Mouse (Mus musculus) cerebellum, adult 9-11 months (tissue): Measurements from ENCODE around the gene Col25a1.

Experiments
- DNase-seq: peaks from one replicate; pipeline ENCODE4 v3.0.0; 2022

The Col25a1 gene

DNA sequence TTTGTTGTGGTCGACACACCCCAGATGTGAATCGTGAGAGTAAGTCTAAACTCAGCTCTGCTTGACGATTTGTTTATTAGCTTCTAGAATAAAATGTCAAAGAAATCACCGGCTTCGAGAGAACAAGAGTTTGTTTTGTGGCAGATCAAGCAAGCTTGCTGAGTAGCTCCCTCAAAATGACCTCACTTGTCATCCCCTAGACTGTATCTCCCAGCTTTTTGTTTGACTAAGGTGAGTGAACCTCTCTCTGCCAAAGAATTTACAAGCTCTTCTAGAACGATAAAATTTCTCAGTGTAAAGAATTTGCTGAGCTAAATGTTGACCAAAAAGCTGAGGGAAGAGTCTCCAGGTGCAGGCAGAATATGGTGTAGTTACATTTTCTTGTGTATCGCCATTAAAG, 125.3 kb downstream of the Col25a1 start:
- no peak for DNase-seq

DNA sequence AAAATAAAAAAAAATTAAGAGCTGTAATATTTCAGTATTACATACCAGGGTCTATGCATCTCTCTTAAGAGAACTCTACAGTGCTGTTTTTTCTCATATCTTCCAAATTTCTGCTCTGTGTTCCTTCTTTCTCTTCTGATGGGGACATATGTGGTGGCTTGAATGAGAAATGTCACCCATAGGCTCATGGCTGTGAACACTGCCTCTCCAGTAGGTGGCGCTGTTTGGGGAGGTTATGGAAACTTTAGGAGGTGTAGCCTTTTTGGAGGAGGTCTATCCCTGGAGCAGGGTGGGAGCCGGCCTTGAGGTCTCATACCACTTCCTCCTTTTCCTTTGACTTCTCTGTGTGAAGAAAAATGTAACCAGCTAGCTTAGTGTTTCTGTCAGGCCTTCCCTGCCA, 128.4 kb downstream of the Col25a1 start:
- no peak for DNase-seq

DNA sequence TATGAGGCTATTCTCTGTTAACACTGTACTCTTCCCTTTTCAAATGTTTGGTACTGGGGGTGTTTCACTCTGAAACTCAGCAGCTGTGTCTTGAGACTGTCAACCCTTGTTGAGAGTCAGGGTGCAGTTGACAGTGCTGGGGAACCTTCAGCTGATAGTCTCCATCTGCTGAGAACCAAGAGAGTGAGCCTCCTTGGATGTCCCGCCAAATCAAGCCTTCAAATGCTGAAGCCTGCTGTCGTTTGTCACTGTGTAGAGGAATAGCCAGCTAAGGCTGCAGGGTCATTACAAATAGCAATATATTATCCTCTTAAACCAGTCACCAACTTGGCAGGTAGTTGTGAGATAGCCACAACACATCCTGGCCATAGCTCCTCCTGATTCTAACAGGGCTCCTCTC, 129.0 kb downstream of the Col25a1 start:
- DNase-seq, result no peak

DNA sequence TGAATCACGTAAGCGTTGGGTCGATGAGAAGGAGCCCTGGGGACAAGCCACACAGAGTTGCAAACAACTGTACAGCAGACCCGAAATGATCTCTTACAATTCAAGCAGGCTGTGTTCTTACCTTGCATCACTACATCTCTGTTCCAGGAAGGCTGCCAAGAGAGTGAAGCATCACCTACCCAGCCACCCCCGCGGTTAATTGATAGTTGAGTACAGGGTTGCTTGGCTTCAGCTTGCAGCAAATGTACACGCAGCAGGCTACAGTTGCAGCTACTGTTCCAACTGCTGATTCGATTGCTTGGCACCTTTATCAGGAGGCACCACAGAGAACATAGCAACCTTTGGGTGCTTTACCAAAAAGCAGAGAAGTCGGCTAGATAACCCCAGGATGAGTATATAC, 133.8 kb downstream of the Col25a1 start:
- DNase-seq, result no peak

DNA sequence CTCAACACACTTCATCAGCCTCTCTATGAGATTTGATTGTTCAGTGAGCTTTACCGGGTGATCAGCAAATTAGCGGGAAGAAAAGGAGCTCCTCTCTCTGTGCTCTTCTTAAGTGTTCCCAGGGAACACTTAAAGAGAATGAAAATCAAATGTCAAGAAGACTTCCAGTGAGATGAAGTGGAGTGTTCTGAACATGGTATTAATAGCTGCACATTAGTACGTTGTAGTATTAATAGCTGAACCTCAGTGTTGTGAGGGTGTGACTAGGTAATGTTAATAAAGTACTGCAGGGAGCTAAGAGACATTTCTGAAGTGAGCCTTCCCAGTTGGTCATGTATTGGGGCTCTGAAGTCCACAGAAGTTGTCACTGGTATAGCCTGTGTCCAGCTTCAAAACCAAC, 139.2 kb downstream of the Col25a1 start:
- DNase-seq, result no peak

DNA sequence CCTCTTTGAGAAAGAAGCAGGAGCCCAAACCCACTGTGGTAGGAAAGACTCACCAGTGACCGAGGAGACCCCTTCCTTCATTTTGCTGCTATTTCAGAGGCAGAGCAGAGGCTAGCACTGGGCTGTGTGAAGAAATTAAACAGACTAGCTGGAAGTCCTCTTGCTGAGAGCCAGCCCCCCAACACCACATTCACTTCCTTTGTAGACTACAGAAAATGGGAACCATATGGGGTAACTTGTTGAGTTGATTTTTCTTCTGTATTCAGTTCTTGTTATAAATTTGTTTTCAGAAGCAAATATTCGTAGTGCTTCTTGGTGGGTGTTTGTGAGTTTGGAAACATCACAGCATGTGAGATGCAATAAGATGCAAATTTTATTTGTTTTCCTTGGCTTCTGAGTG, 142.6 kb downstream of the Col25a1 start:
- no peak for DNase-seq

DNA sequence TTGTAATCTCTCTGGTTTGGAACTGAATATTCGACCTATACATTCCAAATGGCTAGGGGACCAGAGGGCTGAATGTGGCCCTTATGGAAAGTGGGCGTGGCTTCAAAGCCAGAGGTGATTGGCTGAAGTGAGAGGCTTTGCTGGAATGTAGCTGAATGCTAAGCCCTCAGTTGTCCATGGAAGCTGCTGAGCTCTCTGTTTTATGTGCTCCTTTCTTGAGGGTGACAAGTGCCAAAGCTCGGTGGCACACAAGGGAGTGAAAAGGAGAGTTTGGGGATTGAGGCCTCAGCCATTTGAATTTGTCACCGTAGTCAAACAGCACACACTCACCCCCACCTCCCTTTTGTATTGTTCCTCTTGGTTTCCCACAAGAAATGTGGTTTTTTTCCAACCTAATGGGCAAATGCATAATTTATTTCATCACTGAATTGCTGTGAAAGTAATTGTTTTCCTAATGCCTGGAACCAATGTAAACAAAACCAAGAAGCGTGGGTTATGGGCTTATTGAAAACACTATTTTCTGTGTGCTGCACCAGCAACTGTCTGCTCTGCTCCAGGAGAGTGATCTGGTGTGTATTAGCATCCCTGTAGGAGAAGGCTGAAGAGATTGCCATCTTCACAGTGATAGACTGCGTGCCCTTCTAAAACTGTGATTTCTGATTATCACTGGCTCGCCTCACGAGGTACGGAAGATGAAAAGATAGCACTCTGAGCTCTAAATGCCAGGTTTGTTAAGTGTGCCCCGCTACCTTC, 147.2 kb downstream of the Col25a1 start:
- no peak for DNase-seq

DNA sequence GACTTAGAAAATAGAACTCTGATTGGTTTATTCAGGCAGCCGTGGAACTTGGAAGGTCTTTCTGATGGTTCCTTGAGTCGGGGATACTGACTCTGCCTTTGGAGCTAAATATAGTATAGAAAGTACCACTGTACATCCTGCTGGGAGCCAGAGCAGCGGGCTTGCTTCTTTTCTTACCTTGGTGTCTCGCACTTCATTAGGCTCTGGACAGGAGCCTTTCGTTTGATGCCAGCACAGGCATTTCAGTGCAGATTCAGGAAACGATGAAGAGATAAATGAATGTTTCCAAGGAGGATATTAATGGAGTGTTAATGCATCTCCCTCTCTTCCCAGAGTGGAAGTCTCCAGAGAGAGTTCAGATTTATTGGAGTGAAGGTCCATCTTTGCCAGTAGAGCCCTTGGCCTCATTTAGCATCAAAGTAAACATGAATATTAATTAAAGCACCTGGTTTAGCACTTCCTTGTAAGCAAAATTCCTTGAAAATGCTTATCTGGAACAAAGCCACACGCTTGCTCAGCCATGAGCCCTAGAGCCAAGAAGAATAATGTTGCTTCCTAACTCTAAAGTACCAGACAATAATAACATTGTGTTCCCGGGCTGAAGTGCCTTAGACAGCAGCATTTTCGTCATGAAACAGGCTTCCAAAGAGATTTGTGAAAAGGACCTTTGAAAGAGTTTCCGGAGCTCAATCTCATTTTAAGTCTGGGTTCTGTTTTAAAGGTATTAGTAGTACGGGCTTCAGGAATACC, 151.9 kb downstream of the Col25a1 start:
- DNase-seq, result no peak

DNA sequence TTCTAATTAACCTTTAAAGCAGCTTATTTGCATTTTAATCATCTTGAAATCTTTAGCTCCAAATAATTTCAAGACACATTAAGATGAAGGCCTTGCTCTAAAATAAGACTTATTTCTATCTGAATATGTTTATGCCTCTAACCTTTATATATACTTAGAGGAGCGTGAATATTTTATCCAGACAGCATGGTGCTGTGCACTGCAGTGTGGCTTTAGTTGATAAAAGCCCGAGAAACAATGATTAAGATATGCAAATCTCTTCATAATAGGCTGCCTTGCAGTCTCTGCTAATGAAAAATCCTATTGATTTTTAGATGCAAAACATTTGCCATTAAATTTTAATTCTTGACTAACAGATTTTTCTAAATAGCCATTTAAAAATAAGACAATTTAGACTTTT, 156.8 kb downstream of the Col25a1 start:
- DNase-seq, result no peak

DNA sequence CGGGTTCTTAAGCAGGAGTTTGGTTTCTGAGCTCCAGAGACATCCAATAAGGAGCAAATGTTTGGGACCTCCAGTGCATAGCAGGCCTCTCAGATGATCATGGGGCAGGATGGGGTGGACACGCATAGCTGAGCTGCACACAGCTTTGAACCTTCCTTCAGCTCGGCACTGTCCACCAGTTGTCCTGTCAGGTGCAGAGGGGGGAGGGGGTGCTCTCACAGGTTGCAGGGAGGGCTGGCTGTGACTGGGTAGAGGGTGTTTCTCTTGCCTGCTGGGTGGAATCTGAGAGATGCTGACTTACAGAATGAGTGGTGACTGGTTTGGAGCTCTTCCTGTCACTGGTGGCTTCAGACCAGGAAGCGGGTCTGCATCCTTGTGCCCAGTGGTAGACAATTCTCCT, 157.5 kb downstream of the Col25a1 start:
- DNase-seq, result no peak

DNA sequence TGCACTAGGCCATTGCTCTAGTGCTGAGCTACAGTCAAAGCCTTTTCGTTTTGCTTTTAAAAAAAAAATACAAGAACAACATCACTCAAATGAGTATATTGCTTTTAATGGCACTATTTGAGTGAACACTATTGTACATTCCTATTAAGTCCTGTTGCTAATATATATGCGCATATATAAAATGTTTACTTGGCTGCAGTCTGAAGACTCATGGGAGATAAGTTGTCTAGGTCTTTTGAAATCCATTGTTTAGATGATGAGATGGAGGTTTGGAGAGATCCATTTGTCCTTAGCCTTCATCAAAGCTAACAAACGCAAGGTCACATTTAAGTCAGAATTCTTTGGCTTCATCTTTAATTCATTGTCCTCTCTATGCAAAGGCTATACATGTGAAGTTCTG, 157.9 kb downstream of the Col25a1 start:
- DNase-seq, result no peak

DNA sequence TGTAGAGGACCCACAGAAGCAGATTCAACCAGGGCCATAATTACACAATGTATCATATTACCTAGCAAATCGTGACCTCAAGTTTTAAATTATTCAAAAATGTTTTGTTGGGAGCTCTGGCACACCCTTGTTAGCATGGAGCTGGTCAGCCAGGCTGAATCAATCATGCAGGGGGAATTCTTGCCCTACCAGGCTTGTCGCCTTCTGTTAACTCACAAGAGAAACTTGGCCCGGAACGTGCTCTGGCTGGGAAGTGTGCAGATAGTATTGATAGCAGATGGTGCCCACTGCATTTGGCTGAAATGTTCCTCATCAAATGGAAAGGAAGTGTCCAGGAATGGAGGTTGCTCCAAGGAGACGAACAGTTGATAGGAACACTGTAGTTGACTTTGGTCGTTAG, 158.9 kb downstream of the Col25a1 start:
- DNase-seq, result no peak

DNA sequence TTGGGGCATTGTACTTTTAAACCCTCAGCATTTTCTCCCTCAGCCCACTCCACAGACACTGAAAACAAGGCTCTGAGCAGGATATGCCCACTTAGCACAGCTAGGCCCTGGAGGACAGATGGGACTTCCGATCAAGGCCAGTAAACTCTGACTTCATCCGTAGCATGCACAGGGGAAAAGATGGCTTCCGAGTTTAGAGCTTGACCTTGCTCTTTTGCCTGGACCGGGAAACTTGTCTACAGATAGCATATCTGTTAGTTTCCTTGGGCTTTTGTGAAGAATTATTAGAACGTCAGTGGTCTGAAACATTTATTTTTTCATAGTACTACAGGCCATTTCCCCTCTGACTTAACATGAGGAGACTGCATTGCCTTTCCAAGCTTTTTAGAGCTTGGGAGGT, 159.4 kb downstream of the Col25a1 start:
- DNase-seq, result no peak

DNA sequence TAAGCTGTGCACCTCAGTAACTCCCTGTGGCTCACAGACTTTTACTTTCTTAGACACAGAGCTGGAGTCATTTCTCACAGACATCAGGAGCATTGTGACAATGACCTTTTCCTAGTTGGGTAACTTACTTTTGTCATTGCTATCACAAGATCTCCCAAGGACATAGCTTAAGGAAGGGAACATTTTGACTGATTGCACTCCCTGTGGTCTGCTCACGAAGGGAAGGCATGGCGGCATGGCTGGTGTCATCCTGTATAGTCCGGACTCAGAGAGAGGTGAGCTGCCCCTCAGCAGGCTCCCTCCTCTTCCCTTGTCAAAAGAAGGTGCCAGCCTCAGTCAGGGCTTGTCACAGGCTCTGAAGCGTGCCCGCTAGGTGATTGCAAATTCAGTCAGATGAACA, 160.6 kb downstream of the Col25a1 start:
- no peak for DNase-seq

DNA sequence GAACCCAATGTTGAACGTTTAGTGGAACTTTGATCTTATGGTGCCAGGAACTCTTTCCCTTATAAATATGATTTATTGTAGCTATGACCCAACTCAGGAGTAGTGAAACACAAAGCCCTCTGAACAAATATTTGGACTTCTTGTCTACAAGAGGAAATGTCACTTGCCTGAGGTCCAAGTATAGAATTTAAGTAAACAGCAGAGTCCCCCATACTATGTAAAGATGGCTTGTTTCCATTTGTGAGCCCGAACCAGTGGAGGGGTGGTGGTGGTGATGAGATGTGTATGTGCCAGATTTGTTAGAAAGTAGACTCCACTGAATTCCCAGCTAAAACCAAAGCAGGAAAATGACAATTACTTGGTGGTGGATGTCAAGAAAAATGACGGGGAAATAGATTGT, 169.2 kb downstream of the Col25a1 start:
- DNase-seq, result no peak

DNA sequence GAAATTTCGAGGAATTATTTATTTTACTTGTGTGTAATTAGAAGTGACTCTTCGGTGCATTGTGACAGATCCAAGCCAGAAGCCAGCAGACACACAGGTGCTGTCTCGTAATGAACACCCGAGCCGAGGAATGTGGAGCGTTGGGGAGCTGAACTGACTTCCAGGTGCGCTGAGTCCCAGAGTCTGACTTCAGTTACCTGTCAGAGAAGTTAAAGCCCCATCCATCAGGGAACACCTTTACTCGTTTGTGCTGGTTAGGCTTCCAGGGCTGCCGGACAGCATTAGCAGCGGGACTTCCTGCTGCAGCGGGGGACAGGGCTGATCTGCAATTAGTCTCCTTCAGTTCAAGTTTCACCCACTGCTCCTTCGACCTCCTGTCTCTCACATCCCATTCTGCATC, 172.3 kb downstream of the Col25a1 start:
- DNase-seq, result no peak

DNA sequence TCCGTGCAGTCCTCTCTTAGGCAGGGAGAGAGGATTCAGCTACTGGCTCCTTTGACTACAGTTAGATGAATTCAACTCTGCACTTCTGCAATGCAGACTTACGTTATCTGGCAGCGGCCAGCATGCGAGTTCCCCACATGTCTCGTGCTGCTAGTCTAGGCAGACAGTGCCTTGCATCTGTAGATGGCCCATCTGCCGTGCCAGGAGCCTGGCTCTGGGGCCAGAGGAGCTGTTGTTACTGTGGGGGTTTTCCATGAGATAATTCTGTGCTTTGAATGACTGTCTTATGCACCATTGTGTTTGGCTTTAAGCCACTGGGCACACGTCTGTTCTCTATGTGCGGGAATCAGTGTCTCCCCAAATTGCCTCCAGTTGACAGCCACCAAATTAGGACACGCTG, 173.5 kb downstream of the Col25a1 start:
- DNase-seq, result no peak

DNA sequence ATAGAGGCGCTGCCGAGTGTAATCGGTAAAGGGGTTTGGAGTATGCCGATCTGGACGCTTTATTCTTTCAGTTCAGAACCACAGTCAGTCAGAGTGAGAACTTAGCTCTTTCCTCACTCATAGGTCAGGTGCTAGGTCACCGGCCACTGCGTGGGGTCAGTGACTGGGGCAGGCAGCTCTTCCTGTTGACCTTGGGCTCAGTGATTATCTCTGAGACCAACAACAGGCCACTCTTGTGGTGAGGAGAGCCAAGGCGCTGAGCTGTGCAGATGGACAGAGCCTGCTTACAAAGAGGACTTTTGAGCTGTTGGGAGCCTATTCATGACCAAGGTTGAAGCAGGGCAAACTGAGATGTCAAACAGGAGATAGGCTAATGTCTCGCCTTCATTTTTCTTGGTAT, 174.4 kb downstream of the Col25a1 start:
- no peak for DNase-seq

DNA sequence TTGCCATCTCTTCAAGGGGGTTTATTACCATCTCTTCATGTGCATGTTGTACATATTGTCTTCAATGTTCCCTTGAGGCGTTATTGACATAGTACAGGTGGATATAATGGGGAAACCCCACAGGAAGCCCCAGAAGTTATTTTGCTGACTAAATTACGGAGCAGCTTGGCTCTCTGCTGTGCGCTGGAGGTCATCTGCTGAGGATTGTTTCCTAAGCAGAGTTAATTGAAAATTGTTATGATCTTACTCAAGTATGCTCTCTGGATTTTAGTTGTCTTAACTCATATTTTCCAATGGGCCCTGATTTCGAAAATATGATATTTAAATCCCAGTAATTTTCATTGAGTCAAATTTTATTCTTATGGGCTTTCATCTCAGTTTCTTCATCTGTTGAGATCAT, 178.0 kb downstream of the Col25a1 start:
- DNase-seq, result no peak

DNA sequence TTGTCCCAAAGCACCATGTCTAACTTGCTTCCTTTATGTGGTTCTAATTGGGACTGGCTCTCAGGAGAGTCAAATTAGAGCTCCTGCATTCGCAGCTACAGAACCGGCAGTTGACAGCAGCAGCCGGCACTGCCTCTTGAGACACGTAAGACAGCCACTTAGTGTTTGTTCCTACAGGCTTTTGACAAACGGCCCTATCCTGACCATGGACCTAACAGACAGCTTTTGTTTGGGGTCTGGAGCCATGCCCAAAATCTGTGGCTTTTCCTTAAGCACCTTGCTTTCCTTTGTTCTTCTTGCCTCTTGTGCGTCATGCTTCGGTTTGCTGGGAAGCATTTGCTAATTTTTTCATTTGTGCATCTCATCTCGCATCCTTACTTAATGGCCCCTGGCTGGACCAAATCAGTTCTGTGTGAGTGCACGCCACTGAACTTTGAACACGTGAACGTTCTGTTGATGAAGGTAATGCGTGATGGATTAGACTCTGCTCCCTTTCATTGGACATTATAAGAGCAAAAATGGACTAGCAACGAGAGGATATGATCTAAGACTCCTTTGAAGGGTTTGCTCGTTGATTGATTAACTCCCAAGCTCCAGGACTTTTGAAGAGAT, 179.5 kb downstream of the Col25a1 start:
- DNase-seq, result no peak

DNA sequence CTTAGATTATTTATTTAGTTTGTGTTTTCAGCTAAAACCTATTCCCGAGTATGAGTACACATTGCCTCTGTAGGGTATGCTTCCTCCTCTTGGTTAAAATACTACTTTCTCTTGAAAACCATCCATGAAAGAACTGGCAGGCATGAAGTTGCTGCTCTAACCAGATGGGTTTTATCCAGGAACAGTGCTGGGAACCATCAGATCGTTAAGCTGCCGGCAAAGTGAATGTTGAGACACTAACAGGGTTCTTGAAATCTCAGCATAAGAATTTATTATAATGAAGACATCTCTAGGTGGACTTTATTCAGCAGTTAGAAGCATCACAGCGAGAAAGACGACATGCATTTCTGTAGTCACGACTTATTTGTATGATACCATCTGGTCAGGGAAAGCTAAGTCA, 181.9 kb downstream of the Col25a1 start:
- DNase-seq, result no peak

DNA sequence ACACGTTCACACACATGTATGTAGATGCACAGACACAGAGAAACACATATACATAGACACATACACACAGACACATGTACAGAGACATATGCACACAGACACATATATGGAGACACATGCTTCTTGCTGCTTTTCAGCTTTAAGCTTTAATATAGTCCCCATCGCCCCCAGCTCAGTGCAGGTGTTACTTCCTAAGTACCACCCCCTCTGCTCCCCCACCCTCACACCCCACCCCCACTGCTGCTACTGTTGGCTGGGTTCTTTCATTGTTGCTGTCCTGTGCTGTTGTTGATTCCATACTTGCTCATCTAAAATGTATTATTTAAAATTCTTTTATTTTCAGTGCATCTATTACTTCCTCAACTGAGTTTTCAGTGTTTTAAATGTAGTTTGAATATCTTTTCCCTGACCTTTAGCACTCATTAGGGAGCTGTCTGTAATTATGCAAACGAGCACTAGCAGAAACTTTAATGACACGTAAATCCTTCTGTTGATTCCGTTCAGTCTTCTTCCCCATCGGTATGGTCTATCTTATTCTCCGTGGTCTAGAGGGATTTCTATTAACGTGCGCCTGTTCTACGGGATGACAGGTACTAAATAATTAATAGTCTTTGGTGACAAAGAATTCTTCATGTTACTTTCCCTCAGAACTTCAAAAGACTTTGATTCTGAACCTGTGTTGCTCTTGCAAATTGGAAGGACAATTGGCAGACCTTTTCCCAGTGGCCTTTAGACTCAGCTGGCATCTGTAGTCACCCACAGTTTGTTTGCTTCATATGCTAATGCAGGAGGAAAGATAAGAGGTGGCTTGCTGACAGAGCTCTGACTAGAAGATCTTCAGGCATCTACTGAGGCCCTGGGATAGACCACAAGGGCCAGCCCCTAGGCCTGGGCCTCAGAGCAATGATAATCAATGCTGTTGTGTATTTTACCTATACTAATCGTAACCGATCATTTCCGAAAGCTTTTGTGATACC, 196.0 kb downstream of the Col25a1 start:
- no peak for DNase-seq

DNA sequence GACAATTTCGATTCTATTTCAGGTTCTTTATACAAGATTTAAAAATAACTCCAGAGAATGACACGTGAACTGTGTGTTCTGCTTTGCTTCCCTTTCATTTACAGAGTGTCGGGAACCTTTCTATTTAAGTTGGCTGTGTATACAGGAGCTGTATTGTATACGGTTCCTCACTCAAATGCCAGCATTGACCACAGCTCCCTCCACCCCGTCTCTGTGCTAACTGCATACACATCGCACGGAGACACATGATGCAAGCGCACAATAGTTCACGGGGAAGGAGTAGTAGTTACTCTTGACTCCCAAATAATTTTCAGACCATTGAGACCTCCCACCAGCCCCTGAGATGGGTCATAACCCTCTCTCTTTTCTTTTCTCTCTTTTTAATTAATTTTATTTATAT, 197.6 kb downstream of the Col25a1 start:
- DNase-seq, result no peak
